Mouse (Mus musculus): ENCODE data around the gene Dll1.

DNA sequence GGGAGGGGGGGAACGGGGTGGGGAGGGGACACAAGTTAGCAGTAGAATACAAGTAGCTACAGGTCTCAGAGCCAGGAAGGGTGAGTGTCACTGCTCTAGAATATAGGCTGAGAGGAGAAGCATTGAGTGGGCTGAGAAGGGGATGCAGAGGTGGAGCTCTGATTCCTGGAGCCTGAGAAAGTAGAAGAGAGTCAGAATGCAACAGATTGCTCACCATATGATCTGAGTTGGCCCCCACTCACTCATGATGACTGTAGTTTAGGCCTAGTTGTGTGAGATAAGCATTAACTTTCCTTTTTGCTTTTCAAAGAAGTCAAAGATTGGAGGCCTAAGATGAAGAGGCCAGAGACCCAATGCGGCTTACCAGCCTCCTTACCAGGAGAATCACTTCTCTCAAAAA is 22.7 kb downstream of the Dll1 start:
- TF ChIP-seq EP300 (IDR thresholded peaks at IDR 0.05; ENCODE audit: low read depth), result no peak
- TF ChIP-seq CTCF (IDR thresholded peaks at IDR 0.05; ENCODE audit: low read depth), result no peak

Measured in liver, postnatal 0 days (tissue).